Mouse (Mus musculus) lung, postnatal 0 days (tissue): Measurements from ENCODE around the gene Stard8. TPM values are rescaled to one million over a fixed set of nuclear protein-coding genes. Genes with fewer than 3 reads are reported as not detected.
A peak's percentile ranks its signal among the peaks of the same experiment; 100 is the strongest.

Experiments used
- ATAC-seq: fragments of 200-750 bp; cut with Nextera tagmentation; 2 replicates; pipeline ENCODE4 v1.8.0; 2017; ENCODE audit warnings: moderate library complexity
- DNase-seq: peaks from one replicate; pipeline ENCODE4 v3.0.0-alpha.2; 2016; ENCODE audit warnings: low spot score
- H3K27ac ChIP-seq: fragments of 300-500 bp; sonication (generic); 2 replicates; pipeline ENCODE4 v1.5.1; 2014; ENCODE audit warnings: antibody characterized with exemption, mild to moderate bottlenecking, low read length, mixed read lengths
- H3K27me3 ChIP-seq: fragments of 300-500 bp; sonication (generic); replicated peaks from 2 replicates; pipeline ENCODE4 v1.6.1; 2014; ENCODE audit warnings: low read length, mixed read lengths; ENCODE audit not compliant: insufficient read depth
- H3K36me3 ChIP-seq: fragments of 300-500 bp; sonication (generic); 2 replicates; pipeline ENCODE4 v1.6.1; 2014; ENCODE audit warnings: low read length, mixed read lengths; ENCODE audit not compliant: insufficient read depth
- H3K4me1 ChIP-seq: fragments of 300-500 bp; sonication (generic); 2 replicates; pipeline ENCODE4 v1.6.1; 2014; ENCODE audit warnings: antibody characterized with exemption, low read depth, low read length, mixed read lengths; ENCODE audit not compliant: insufficient read depth
- H3K4me2 ChIP-seq: fragments of 300-500 bp; sonication (generic); replicated peaks from 2 replicates; pipeline ENCODE4 v1.6.1; 2014; ENCODE audit warnings: low read depth, mild to moderate bottlenecking, low read length, moderate library complexity, mixed read lengths
- H3K4me3 ChIP-seq: fragments of 300-500 bp; sonication (generic); 2 replicates; pipeline ENCODE4 v1.5.1; 2014; ENCODE audit warnings: low read depth, low read length
- H3K9ac ChIP-seq: fragments of 300-500 bp; sonication (generic); replicated peaks from 2 replicates; pipeline ENCODE4 v1.6.1; 2014; ENCODE audit warnings: low read depth, mild to moderate bottlenecking
- H3K9me3 ChIP-seq: fragments of 300-500 bp; sonication (generic); 2 replicates; pipeline ENCODE4 v1.6.1; 2016; ENCODE audit warnings: low read length, mixed read lengths
- CTCF ChIP-seq: IDR thresholded peaks from 2 replicates; pipeline ENCODE4 v1.5.1; 2016; ENCODE audit warnings: antibody characterized with exemption, mild to moderate bottlenecking
- EP300 ChIP-seq: IDR thresholded peaks from 2 replicates; pipeline ENCODE4 v1.6.1; 2016; ENCODE audit warnings: antibody characterized with exemption, mild to moderate bottlenecking, control low read depth
- WGBS: fragments of 180-500 bp; shearing (Covaris S2); extraction: QIAGEN DNeasy Blood & Tissue Kit; methylation state at CpG from one replicate; pipeline ENCODE4 v1.1.7; 2014; 5-methylcytosine and 5-hydroxymethylcytosine counted together
- polyA plus RNA-seq: library from polyadenylated mRNA; unstranded; fragments of >200 nt; fragmentation: Nextera tagmentation; extraction: Ambion mirVana; gene quantifications from 2 replicates; pipeline ENCODE4 v1.2.1, GENCODE M21; 2015

Stard8 gene
- polyA plus RNA-seq, 1 experiment from 2014 or later: 14.8 TPM

GRCm38 (mm10) chrX:98989574-98989973 lies 13.5 kb upstream of the Stard8 start:
- Histone ChIP-seq H3K27ac (no peak overlapping the region), H3K4me3 (no peak overlapping the region), H3K4me1 (no peaks in the 10 kb centered on the region), H3K9me3 (no peaks in the 10 kb centered on the region), H3K9ac (no peak overlapping the region), H3K36me3 (no peaks in the 10 kb centered on the region), H3K4me2 (no peak overlapping the region), H3K27me3 (no peaks in the 10 kb centered on the region)
- peak; percentile 92 for TF ChIP-seq CTCF
- TF ChIP-seq EP300: no peak
- 36% methylated on average over 6 of the region's 6 CpGs for WGBS
- ATAC-seq (peak; percentile 69), DNase-seq (peak; percentile 70)

GRCm38 (mm10) chrX:99002065-99002464 lies 983 bp upstream of the Stard8 start:
- Histone ChIP-seq H3K9ac (no peak overlapping the region), H3K4me2 (no peak overlapping the region), H3K36me3 (no peaks in the 10 kb centered on the region), H3K4me3 (no peak overlapping the region), H3K9me3 (no peaks in the 10 kb centered on the region), H3K4me1 (no peaks in the 10 kb centered on the region; the same call in 1 of the 2 replicates), H3K27me3 (no peaks in the 10 kb centered on the region), H3K27ac (no peak overlapping the region; the same call in 1 of the 2 replicates)
- WGBS: 33% methylated on average over 5 of the region's 6 CpGs
- peak; percentile 38 for DNase-seq
- TF ChIP-seq CTCF (no peak), EP300 (no peak)
- peak; percentile 67 for ATAC-seq

- Histone ChIP-seq H3K4me1 (no peaks in the 10 kb centered on the region), H3K9me3 (no peaks in the 10 kb centered on the region), H3K4me2 (no peak overlapping the region), H3K4me3 (no peak overlapping the region), H3K9ac (no peak overlapping the region), H3K27ac (no peak overlapping the region), H3K36me3 (no peaks in the 10 kb centered on the region), H3K27me3 (no peaks in the 10 kb centered on the region)
- ATAC-seq: no peak
- no peak for DNase-seq
- TF ChIP-seq EP300 (no peak), CTCF (no peak)
- 84% methylated on average over 5 of the region's 5 CpGs for whole genome bisulfite sequencing
Measured at GRCm38 (mm10) chrX:99010581-99010980, 7.5 kb downstream of the Stard8 start.

- no peak overlapping the region for H3K4me2 ChIP-seq
- no peak overlapping the region for H3K9ac ChIP-seq
- H3K9me3 ChIP-seq: no peaks in the 10 kb centered on the region
- WGBS: 42% methylated on average over 3 of the region's 3 CpGs
- no peak for TF ChIP-seq CTCF
- TF ChIP-seq EP300: no peak
- H3K27ac ChIP-seq: no peak overlapping the region
- H3K27me3 ChIP-seq: no peaks in the 10 kb centered on the region
- DNase-seq (no peak), ATAC-seq (no peak)
- H3K36me3 ChIP-seq: no peaks in the 10 kb centered on the region
- no peaks in the 10 kb centered on the region for H3K4me1 ChIP-seq
- no peak overlapping the region for H3K4me3 ChIP-seq
Measured at GRCm38 (mm10) chrX:99011281-99011680, 8.2 kb downstream of the Stard8 start.

- Histone ChIP-seq H3K4me1 (no peaks in the 10 kb centered on the region), H3K4me2 (no peak overlapping the region), H3K9me3 (no peaks in the 10 kb centered on the region), H3K27ac (no peak overlapping the region), H3K27me3 (no peaks in the 10 kb centered on the region), H3K9ac (no peak overlapping the region), H3K36me3 (no peaks in the 10 kb centered on the region), H3K4me3 (no peak overlapping the region)
- no peak for TF ChIP-seq EP300
- no peak for TF ChIP-seq CTCF
- 80% methylated on average over 3 of the region's 3 CpGs for WGBS
- no peak for DNase-seq
- no peak for ATAC-seq
Measured at GRCm38 (mm10) chrX:99012486-99012885, 9.4 kb downstream of the Stard8 start.

GRCm38 (mm10) chrX:99015705-99016104 lies 12.7 kb downstream of the Stard8 start:
- Histone ChIP-seq H3K4me3 (no peak overlapping the region), H3K9ac (no peak overlapping the region), H3K36me3 (no peaks in the 10 kb centered on the region), H3K4me1 (no peaks in the 10 kb centered on the region), H3K9me3 (no peaks in the 10 kb centered on the region), H3K4me2 (no peak overlapping the region), H3K27me3 (no peaks in the 10 kb centered on the region), H3K27ac (no peak overlapping the region)
- ATAC-seq (no peak), DNase-seq (no peak)
- 67% methylated on average over 2 of the region's 2 CpGs for WGBS
- TF ChIP-seq EP300: no peak

- Histone ChIP-seq H3K27me3 (no peaks in the 10 kb centered on the region), H3K9me3 (no peaks in the 10 kb centered on the region), H3K27ac (no peak overlapping the region), H3K4me3 (no peak overlapping the region), H3K9ac (no peak overlapping the region), H3K4me1 (no peaks in the 10 kb centered on the region), H3K4me2 (no peak overlapping the region), H3K36me3 (no peaks in the 10 kb centered on the region)
- DNase-seq: peak; percentile 11
- no peak for TF ChIP-seq CTCF
- no peak for TF ChIP-seq EP300
- WGBS: 67% methylated on average over 7 of the region's 8 CpGs
- peak; percentile 57; the same call in 1 of the 2 replicates for ATAC-seq
Measured at GRCm38 (mm10) chrX:99016987-99017386, 13.9 kb downstream of the Stard8 start.
